Mouse (Mus musculus) heart, embryonic 16.5 days (tissue): ENCODE measurements at regions not wholly inside any gene's neighbourhood (a gene's known extent, or its start where the extent isn't known, plus 50 kb on each side); places are given as distances from the start of the nearest gene placed in this dataset.

Experiments used
- ATAC-seq: fragments of 200-750 bp; cut with Nextera tagmentation; replicated peaks from 2 replicates; pipeline ENCODE4 v1.8.0; 2017; ENCODE audit warnings: moderate number of reproducible peaks; ENCODE audit not compliant: insufficient read depth, low FRiP score; ENCODE audit errors: extremely low read depth
- H3K27ac ChIP-seq: fragments of 300-500 bp; sonication (generic); 2 replicates; pipeline ENCODE4 v1.5.1; 2014; ENCODE audit warnings: mild to moderate bottlenecking, low read length, control low read depth, moderate library complexity
- H3K27me3 ChIP-seq: fragments of 300-500 bp; sonication (generic); 2 replicates; pipeline ENCODE4 v1.6.1; 2014; ENCODE audit warnings: low read length, mixed read lengths; ENCODE audit not compliant: control insufficient read depth, insufficient read depth
- H3K36me3 ChIP-seq: fragments of 300-500 bp; sonication (generic); 2 replicates; pipeline ENCODE4 v1.6.1; 2014; ENCODE audit not compliant: control insufficient read depth, insufficient read depth
- H3K4me1 ChIP-seq: fragments of 300-500 bp; sonication (generic); 2 replicates; pipeline ENCODE4 v1.6.1; 2014; ENCODE audit warnings: low read length, mixed read lengths; ENCODE audit not compliant: control insufficient read depth, insufficient read depth
- H3K4me2 ChIP-seq: fragments of 300-500 bp; sonication (generic); 2 replicates; pipeline ENCODE4 v1.6.1; 2014; ENCODE audit warnings: low read depth, mild to moderate bottlenecking, control low read depth, low read length
- H3K4me3 ChIP-seq: fragments of 300-500 bp; sonication (generic); 2 replicates; pipeline ENCODE4 v1.5.1; 2014; ENCODE audit warnings: mild to moderate bottlenecking, control low read depth, low read length
- H3K9ac ChIP-seq: fragments of 300-500 bp; sonication (generic); 2 replicates; pipeline ENCODE4 v1.6.1; 2014; ENCODE audit warnings: low read length, control low read depth
- H3K9me3 ChIP-seq: fragments of 300-500 bp; sonication (generic); replicated peaks from 2 replicates; pipeline ENCODE4 v1.6.1; 2016; ENCODE audit warnings: low read length; ENCODE audit not compliant: control insufficient read depth
- WGBS: fragments of 180-500 bp; shearing (Covaris S2); extraction: QIAGEN DNeasy Blood & Tissue Kit; methylation state at CpG from one replicate; pipeline ENCODE4 v1.1.7; 2014; 5-methylcytosine and 5-hydroxymethylcytosine counted together

DNA sequence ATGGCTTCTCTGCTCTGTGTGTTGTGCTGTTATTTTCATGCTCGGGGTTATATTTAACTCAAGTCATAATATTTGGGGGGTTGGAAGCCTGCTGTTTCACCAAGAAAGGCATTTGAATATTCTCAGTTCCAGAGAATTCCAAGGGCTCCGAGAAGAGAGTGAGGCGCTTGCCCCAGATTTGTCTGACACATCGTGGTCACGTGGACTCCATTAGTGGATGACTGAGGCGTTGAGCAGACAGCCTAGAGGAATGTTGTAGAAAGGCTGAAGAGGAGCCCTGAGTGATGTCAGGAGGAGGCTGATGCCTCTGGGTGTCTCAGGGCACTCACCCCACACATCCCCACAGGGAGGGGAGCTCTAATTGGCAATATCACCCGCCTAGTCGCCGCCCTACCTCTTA lies 175.1 kb upstream of the Cadm1 start:
- Histone ChIP-seq H3K4me3 (no peak overlapping the region), H3K4me1 (peaks cover 28% of the 10 kb centered on the region), H3K27ac (no peak overlapping the region), H3K4me2 (no peak overlapping the region), H3K27me3 (peaks cover 40% of the 10 kb centered on the region), H3K9ac (no peak overlapping the region), H3K9me3 (no peaks in the 10 kb centered on the region), H3K36me3 (no peaks in the 10 kb centered on the region)
- no peak for ATAC-seq
- 55% methylated on average over 9 of the region's 9 CpGs for WGBS

DNA sequence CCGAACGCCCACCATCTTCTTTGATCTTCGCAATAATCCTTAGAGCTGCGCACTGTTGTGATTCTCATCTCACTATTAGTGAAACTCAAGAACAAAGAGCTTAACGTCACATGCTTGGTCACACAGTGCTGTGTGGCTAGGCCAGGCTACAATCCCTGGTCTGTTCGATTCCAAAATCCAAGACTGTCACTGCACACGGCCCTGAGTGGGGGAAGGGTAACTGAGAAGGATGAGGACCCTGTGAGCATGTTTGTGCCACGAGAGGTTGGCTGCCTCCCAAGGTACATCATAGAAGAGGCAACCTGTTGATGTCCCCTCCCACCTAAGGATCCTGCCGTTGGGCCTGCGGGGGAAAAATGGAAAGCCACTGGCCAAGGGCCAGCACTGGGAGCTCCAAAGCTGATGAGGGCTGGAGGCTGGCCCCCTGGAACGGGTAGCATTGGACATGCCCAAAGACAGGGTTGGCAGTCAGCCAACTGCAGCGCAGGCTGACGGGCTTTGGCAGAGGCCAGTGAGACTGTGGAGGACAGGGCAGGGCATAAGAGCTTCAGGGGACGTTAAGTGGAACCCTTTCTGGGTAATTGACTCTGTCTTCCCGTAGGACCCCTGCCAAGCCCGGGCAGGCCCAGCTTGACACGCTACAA lies 172.1 kb upstream of the Cadm1 start:
- Histone ChIP-seq H3K27me3 (peaks cover 38% of the 10 kb centered on the region), H3K27ac (peak overlapping the region; percentile 69), H3K4me1 (peaks cover 30% of the 10 kb centered on the region), H3K9ac (no peak overlapping the region), H3K4me2 (peak overlapping the region; percentile 14; the same call in 1 of the 2 replicates), H3K9me3 (no peaks in the 10 kb centered on the region), H3K4me3 (no peak overlapping the region), H3K36me3 (no peaks in the 10 kb centered on the region)
- WGBS, result 44% methylated on average over 17 of the region's 17 CpGs
- ATAC-seq, result peak; percentile 94

DNA sequence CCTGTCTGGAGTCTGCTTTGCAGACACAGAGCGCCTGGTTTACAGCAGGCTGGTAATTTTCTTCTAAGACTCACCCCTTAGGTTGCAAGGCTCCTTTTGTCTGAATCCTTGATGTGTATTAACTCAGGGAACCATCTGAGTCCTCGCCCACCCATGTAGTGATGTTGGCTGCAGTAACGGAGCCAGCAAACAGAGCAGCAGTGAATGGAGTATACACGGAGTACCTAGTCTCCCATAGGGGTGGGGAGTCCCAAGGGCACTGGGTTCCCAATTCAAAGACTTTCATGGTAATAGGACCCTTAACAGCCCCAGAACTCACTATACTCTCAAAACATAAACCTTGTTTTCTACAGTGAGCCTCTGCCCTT lies 171.6 kb upstream of the Cadm1 start:
- Histone ChIP-seq H3K27ac (peak overlapping the region; percentile 69), H3K27me3 (peaks cover 35% of the 10 kb centered on the region)
- no peak for ATAC-seq

DNA sequence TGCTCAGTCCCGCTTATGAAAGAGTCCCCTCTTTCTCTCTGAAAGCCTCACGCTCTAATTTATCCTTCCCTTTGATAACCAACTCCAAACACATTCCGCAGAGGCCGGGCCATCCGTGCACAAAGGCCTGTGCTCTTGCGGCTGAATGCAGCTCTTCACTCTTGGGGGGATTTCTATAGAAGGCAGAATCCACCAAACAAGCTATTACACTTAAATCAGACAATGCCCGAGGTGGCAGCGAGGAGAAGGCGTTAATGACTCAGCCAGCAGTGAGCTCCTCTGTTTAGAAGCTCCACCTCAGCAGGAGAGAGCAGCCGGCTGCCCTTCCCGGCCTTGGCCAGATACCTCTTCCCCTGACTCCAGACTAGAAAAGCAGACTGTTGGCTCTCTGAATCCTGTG lies 166.9 kb upstream of the Cadm1 start:
- Histone ChIP-seq H3K4me1 (peaks cover 17% of the 10 kb centered on the region), H3K9me3 (no peaks in the 10 kb centered on the region), H3K36me3 (no peaks in the 10 kb centered on the region), H3K27ac (no peak overlapping the region), H3K9ac (no peak overlapping the region), H3K27me3 (peaks cover 58% of the 10 kb centered on the region), H3K4me3 (no peak overlapping the region), H3K4me2 (no peak overlapping the region)
- no peak for ATAC-seq
- 29% methylated on average over 11 of the region's 11 CpGs for WGBS

More for the DNA sequence above, 171.6 kb upstream of the Cadm1 start:
- H3K4me2 ChIP-seq, result peak overlapping the region; percentile 14; the same call in 1 of the 2 replicates
- H3K9me3 ChIP-seq, result no peaks in the 10 kb centered on the region
- H3K9ac ChIP-seq, result no peak overlapping the region
- no peaks in the 10 kb centered on the region for H3K36me3 ChIP-seq
- 58% methylated on average over 4 of the region's 4 CpGs for WGBS
- no peak overlapping the region for H3K4me3 ChIP-seq
- H3K4me1 ChIP-seq, result peaks cover 31% of the 10 kb centered on the region

DNA sequence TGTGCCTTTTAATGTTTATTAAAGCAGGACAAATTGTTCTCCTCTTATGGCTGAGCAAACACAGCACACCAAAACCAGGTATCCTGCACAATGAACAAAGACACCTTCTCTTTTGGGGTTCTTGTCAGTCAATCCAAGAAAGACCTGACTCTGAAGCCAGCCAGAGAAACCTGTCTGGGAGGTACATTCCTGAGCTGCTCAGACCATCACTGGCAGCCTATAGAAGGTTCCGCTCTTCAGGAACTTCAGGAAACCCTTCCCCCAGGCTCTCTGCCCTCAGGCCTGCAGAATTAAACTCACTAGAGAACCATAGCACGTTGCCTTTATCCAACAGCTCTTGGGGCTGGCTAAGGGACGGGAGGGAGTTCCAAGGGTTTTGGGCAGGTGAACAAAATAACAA lies 165.2 kb upstream of the Cadm1 start:
- Histone ChIP-seq H3K9me3 (no peaks in the 10 kb centered on the region), H3K27me3 (peaks cover 72% of the 10 kb centered on the region), H3K4me1 (peaks cover 9% of the 10 kb centered on the region), H3K27ac (no peak overlapping the region), H3K9ac (no peak overlapping the region), H3K4me2 (no peak overlapping the region), H3K36me3 (no peaks in the 10 kb centered on the region), H3K4me3 (no peak overlapping the region)
- ATAC-seq, result no peak
- 63% methylated on average over 3 of the region's 3 CpGs for WGBS

DNA sequence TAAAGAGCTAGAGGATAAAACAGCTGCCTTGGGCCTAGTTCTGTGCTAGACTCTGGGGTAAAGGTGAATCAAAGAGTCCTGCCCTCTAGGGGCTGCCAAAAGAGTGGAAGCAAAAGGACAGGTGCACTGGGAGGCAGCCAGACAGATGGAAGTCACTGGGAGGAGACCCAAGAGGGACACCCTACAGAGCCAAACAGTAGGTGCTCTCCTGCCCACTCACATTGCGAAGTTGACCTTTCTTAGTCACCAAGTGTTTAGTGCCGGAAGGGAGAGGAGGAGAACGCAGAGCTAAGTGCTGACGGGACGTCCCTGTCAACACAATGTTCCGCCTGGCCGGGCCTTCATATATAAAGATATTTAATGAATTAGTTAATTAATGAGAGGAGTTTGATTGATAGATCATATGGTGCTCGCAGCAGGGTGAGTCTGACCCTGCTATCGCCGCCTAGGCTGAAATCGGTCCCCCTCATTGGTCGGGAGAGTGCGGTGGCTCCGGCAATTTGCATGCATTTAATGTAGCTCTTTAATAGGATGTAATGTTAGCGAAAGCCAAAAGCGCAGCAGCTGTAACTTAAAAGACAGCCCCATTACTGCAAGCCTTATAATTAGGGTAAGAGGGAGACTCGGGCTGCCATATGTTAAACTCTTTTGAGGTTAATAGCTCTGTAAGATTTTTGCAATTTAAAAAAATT lies 162.6 kb upstream of the Cadm1 start:
- Histone ChIP-seq H3K27ac (no peak overlapping the region), H3K36me3 (no peaks in the 10 kb centered on the region), H3K4me3 (peak overlapping the region; percentile 25), H3K9ac (no peak overlapping the region), H3K9me3 (no peaks in the 10 kb centered on the region), H3K27me3 (peaks cover 55% of the 10 kb centered on the region), H3K4me1 (peaks cover 9% of the 10 kb centered on the region), H3K4me2 (peak overlapping the region; percentile 54)
- ATAC-seq, result no peak
- 31% methylated on average over 17 of the region's 17 CpGs for WGBS

DNA sequence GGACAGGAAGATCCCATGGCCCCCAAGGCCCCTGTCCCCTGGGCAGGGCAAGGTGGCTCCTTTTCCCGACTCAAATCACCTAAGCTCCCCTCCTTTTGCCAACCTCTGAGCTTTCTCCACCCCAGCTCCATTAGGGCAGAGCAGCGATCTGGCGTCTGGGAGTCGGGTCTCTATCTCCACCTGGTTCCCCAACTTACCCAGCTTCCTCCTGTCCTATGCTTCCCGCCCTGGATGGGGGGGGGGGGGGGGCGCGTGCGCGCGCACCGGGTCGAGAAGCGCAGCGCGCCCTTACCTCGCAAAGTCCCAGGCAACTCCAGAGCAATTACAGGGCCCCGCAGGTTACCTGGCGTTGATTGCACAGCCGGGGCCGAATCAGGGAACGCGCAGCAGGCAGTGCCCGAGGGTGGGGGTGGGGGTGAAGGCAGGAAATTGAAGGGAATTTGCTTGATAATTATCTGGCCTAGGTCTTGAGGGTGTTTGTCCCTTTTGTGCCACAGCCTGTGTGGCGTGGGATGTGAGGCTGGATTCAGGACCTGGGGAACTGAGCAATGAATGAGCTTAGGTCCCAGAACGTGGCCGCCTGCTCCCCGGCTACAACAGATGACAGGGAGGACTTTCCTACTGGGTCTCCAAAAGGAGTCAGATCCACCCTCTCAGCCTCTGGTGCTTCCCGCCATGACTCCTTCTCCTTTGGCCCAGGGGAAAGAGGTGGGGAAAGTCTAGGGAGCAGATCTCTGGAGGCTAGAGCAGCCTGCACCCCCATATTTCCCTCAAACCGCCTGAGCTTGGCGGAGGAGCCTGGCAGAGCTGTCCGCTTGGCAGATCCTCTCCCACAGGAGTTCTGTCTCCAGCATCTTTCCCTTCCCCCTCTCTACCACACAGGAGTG lies 161.7 kb upstream of the Cadm1 start:
- ATAC-seq, result no peak; the same call in 1 of the 2 replicates
- 10% methylated on average over 30 of the region's 31 CpGs for WGBS

DNA sequence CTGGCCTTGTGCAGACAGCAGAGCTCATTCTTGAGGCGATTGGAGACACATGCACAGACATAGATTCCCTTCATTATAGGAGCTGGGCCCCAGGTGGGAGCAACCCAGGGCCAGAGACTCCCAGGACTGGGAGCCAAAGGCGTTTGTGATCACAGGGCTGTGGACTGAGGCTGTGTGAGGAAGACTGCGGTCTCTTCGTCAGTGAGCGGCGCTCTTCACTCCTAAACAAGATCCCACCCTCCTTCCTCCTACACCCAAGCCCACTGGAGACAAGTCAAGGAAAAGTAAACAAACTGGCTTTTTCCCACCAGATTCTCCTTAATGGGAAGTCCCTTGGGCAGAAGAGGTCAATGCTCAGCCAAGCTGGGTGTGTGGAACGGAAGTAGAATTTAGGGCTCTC lies 157.7 kb upstream of the Cadm1 start:
- H3K9ac ChIP-seq, result no peak overlapping the region
- WGBS, result 83% methylated on average over 7 of the region's 7 CpGs
- ATAC-seq, result no peak
- no peak overlapping the region for H3K4me3 ChIP-seq
- peaks cover 28% of the 10 kb centered on the region for H3K27me3 ChIP-seq
- peaks cover 11% of the 10 kb centered on the region for H3K4me1 ChIP-seq
- H3K4me2 ChIP-seq, result no peak overlapping the region
- H3K9me3 ChIP-seq, result 0 out of 2 replicates have a peak, but pooled peaks cover 3% of the 10 kb centered on the region
- H3K36me3 ChIP-seq, result no peaks in the 10 kb centered on the region
- H3K27ac ChIP-seq, result no peak overlapping the region

More for the DNA sequence above, 161.7 kb upstream of the Cadm1 start:
- Histone ChIP-seq H3K9ac (peak overlapping the region; percentile 32; the same call in 1 of the 2 replicates), H3K27me3 (peaks cover 51% of the 10 kb centered on the region), H3K4me2 (peak overlapping the region; percentile 54), H3K9me3 (no peaks in the 10 kb centered on the region), H3K4me3 (peak overlapping the region; percentile 25), H3K36me3 (no peaks in the 10 kb centered on the region), H3K27ac (no peak overlapping the region), H3K4me1 (peaks cover 3% of the 10 kb centered on the region; the same call in 1 of the 2 replicates)
